Mouse (Mus musculus) bone marrow, adult 2 months (tissue): ENCODE results near the gene Unc5c. TPM values are rescaled to one million over a fixed set of nuclear protein-coding genes. Genes with fewer than 3 reads are reported as not detected.

Experiments
- H3K27ac ChIP-seq: fragments of 200-500 bp; 2 replicates; pipeline ENCODE4 v1.5.1; 2012; ENCODE audit warnings: low read depth, mild to moderate bottlenecking, control low read depth, inconsistent platforms, low read length; ENCODE audit not compliant: control insufficient read depth, poor library complexity, insufficient read depth
- H3K4me1 ChIP-seq: fragments of 200-500 bp; 2 replicates; pipeline ENCODE4 v1.6.1; 2011; ENCODE audit warnings: low read length; ENCODE audit not compliant: control insufficient read depth, insufficient read depth
- H3K4me3 ChIP-seq: fragments of 200-500 bp; replicated peaks from 2 replicates; pipeline ENCODE3; 2011; ENCODE audit warnings: mild to moderate bottlenecking, low read depth, low read length, control low read depth; ENCODE audit not compliant: control insufficient read depth
- CTCF ChIP-seq: fragments of 200-500 bp; IDR thresholded peaks from 2 replicates; pipeline ENCODE4 v1.5.1; 2011; ENCODE audit warnings: low read length, control low read depth; ENCODE audit not compliant: control insufficient read depth, insufficient read depth
- POLR2A ChIP-seq: fragments of 200-500 bp; IDR thresholded peaks from 2 replicates; pipeline ENCODE4 v1.6.1; 2011; ENCODE audit warnings: low read depth, mild to moderate bottlenecking, control low read depth, low read length, borderline replicate concordance; ENCODE audit not compliant: control insufficient read depth
- WGBS: fragments of 180-500 bp; shearing (Covaris S2); methylation state at CpG from one replicate; pipeline ENCODE4 v1.1.7; 2018; 5-methylcytosine and 5-hydroxymethylcytosine counted together
- polyA plus RNA-seq: library from polyadenylated mRNA; stranded (reverse); fragments of >200 nt; gene quantifications from 2 replicates; pipeline ENCODE4 v1.2.4, GENCODE M21; 2011; ENCODE audit warnings: low replicate concordance; ENCODE audit not compliant: missing spikeins, insufficient read depth, insufficient read length

The Unc5c gene
- polyA plus RNA-seq, 1 experiment: 1.4 TPM

- Histone ChIP-seq H3K27ac (no peak overlapping the region), H3K4me3 (no peak overlapping the region), H3K4me1 (no peaks in the 10 kb centered on the region)
- WGBS: 10% methylated on average over 8 of the region's 8 CpGs
- TF ChIP-seq POLR2A: no peak
- no peak for TF ChIP-seq CTCF
Observed at GRCm38 (mm10) chr3:141778411-141778919, 313.4 kb downstream of the Unc5c start.

- no peaks in the 10 kb centered on the region for H3K4me1 ChIP-seq
- no peak overlapping the region for H3K4me3 ChIP-seq
- WGBS: 24% methylated on average over 3 of the region's 3 CpGs
- no peak overlapping the region for H3K27ac ChIP-seq
- TF ChIP-seq CTCF (no peak), POLR2A (no peak)
Observed at GRCm38 (mm10) chr3:141779186-141779585, 314.2 kb downstream of the Unc5c start.

GRCm38 (mm10) chr3:141782553-141782952 lies 317.5 kb downstream of the Unc5c start:
- no peak for TF ChIP-seq POLR2A
- TF ChIP-seq CTCF: no peak
- no peak overlapping the region for H3K4me3 ChIP-seq
- no peaks in the 10 kb centered on the region for H3K4me1 ChIP-seq
- no peak overlapping the region for H3K27ac ChIP-seq
- 74% methylated on average over 4 of the region's 4 CpGs for WGBS

- Histone ChIP-seq H3K4me1 (no peaks in the 10 kb centered on the region), H3K27ac (no peak overlapping the region), H3K4me3 (no peak overlapping the region)
- 78% methylated on average over 8 of the region's 8 CpGs for whole genome bisulfite sequencing
- TF ChIP-seq CTCF (no peak), POLR2A (no peak)
Observed at GRCm38 (mm10) chr3:141791026-141791780, 326.2 kb downstream of the Unc5c start.

GRCm38 (mm10) chr3:141792106-141792505 lies 327.1 kb downstream of the Unc5c start:
- H3K4me3 ChIP-seq: no peak overlapping the region
- TF ChIP-seq CTCF (no peak), POLR2A (no peak)
- 83% methylated on average over 1 of the region's 1 CpGs for WGBS

GRCm38 (mm10) chr3:141793755-141794154 lies 328.7 kb downstream of the Unc5c start:
- TF ChIP-seq POLR2A (no peak), CTCF (no peak)
- WGBS: 75% methylated on average over 2 of the region's 2 CpGs
- Histone ChIP-seq H3K4me1 (no peaks in the 10 kb centered on the region), H3K27ac (no peak overlapping the region), H3K4me3 (no peak overlapping the region)

More at GRCm38 (mm10) chr3:141792106-141792505, 327.1 kb downstream of the Unc5c start:
- Histone ChIP-seq H3K27ac (no peak overlapping the region), H3K4me1 (no peaks in the 10 kb centered on the region)

GRCm38 (mm10) chr3:141794371-141794770 lies 329.4 kb downstream of the Unc5c start:
- TF ChIP-seq CTCF: no peak
- no peak for TF ChIP-seq POLR2A

GRCm38 (mm10) chr3:141797372-141797771 lies 332.4 kb downstream of the Unc5c start:
- H3K4me3 ChIP-seq: no peak overlapping the region

More at GRCm38 (mm10) chr3:141794371-141794770, 329.4 kb downstream of the Unc5c start:
- WGBS: 85% methylated on average over 3 of the region's 3 CpGs
- Histone ChIP-seq H3K4me1 (no peaks in the 10 kb centered on the region), H3K27ac (no peak overlapping the region), H3K4me3 (no peak overlapping the region)

GRCm38 (mm10) chr3:141797789-141798188 lies 332.8 kb downstream of the Unc5c start:
- Histone ChIP-seq H3K4me3 (no peak overlapping the region), H3K27ac (no peak overlapping the region), H3K4me1 (no peaks in the 10 kb centered on the region)
- whole genome bisulfite sequencing: 9% methylated on average over 1 of the region's 1 CpGs
- TF ChIP-seq CTCF: no peak
- TF ChIP-seq POLR2A: no peak

More at GRCm38 (mm10) chr3:141797372-141797771, 332.4 kb downstream of the Unc5c start:
- Histone ChIP-seq H3K27ac (no peak overlapping the region), H3K4me1 (no peaks in the 10 kb centered on the region)
- TF ChIP-seq CTCF (no peak), POLR2A (no peak)
